Mouse (Mus musculus): Measurements from ENCODE around the gene Chit1.

DNA sequence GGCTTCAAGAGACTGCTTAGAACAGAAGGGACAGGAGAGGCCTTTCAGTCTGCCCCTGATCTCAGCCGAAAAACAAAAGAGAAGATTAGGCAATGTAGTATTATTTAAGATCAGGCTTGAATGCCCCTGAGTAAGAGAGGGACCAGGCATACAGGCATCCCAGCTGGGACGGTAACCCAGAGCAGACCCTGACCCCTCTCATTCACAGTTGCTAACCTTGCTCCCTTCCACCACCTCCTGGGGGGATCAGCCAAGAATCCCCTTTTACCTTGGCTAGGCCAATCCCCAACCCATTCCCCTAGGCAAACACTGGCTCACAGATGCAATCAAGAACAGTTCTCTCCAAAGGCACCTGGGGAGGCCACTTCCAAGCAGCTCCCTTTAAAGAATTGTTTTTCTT is 34.3 kb upstream of the Chit1 start:
- TF ChIP-seq ZKSCAN1 (IDR thresholded peaks at IDR 0.05; ENCODE audit: low read depth, low read length): no peak
- TF ChIP-seq MXI1 (IDR thresholded peaks at IDR 0.05; ENCODE audit: low read depth, low read length): no peak
- TF ChIP-seq TBP (IDR thresholded peaks at IDR 0.05; ENCODE audit: low read depth, low read length): no peak
- no peak for TF ChIP-seq POLR2A (IDR thresholded peaks at IDR 0.05; ENCODE audit: control insufficient read depth in 1 of 2, insufficient read depth in 1 of 2, low read depth in 1 of 2, low read length in 2 of 2, poor library complexity in 1 of 2)
- TF ChIP-seq HCFC1 (IDR thresholded peaks at IDR 0.05; ENCODE audit: low read depth, low read length): no peak
- TF ChIP-seq CTCF (IDR thresholded peaks at IDR 0.05 in 2 of 3, conservative IDR thresholded peaks at IDR 0.05 in 1 of 3; ENCODE audit: control insufficient read depth in 1 of 3, insufficient read depth in 1 of 3, low read depth in 2 of 3, low read length in 3 of 3, poor library complexity in 1 of 3, severe bottlenecking in 1 of 3): no peak

All from MEL (cell line).